Mouse (Mus musculus) liver, postnatal 0 days (tissue): ENCODE measurements around the gene Scaper. TPM values are rescaled to one million over a fixed set of nuclear protein-coding genes. Genes with fewer than 3 reads are reported as not detected.

ENCODE experiments used
- ATAC-seq: fragments of 200-750 bp; cut with Nextera tagmentation; 2 replicates; pipeline ENCODE4 v1.8.0; 2017; ENCODE audit warnings: mild to moderate bottlenecking, moderate library complexity
- DNase-seq: peaks from one replicate; pipeline ENCODE4 v3.0.0-alpha.2; 2016
- H3K27ac ChIP-seq: fragments of 300-500 bp; sonication (generic); 2 replicates; pipeline ENCODE4 v1.5.1; 2014; ENCODE audit warnings: antibody characterized with exemption, moderate library complexity, mild to moderate bottlenecking, low read depth
- H3K27me3 ChIP-seq: fragments of 300-500 bp; sonication (generic); 2 replicates; pipeline ENCODE4 v1.6.1; 2014; ENCODE audit warnings: low read length, control low read depth, mixed read lengths; ENCODE audit not compliant: insufficient read depth
- H3K36me3 ChIP-seq: fragments of 300-500 bp; sonication (generic); replicated peaks from 2 replicates; pipeline ENCODE4 v1.6.1; 2014; ENCODE audit warnings: mild to moderate bottlenecking, control low read depth, low read length, moderate library complexity, mixed read lengths; ENCODE audit not compliant: insufficient read depth
- H3K4me1 ChIP-seq: fragments of 300-500 bp; sonication (generic); 2 replicates; pipeline ENCODE4 v1.6.1; 2014; ENCODE audit warnings: antibody characterized with exemption, mild to moderate bottlenecking, control low read depth; ENCODE audit not compliant: insufficient read depth
- H3K4me2 ChIP-seq: fragments of 300-500 bp; sonication (generic); 2 replicates; pipeline ENCODE4 v1.6.1; 2014; ENCODE audit warnings: low read depth, mild to moderate bottlenecking, low read length, moderate library complexity, mixed read lengths
- H3K4me3 ChIP-seq: fragments of 300-500 bp; sonication (generic); 2 replicates; pipeline ENCODE4 v1.5.1; 2014; ENCODE audit warnings: low read depth, low read length
- H3K9ac ChIP-seq: fragments of 300-500 bp; sonication (generic); replicated peaks from 2 replicates; pipeline ENCODE4 v1.6.1; 2014; ENCODE audit warnings: mild to moderate bottlenecking, moderate library complexity
- H3K9me3 ChIP-seq: fragments of 300-500 bp; sonication (generic); 2 replicates; pipeline ENCODE4 v1.6.1; 2016; ENCODE audit warnings: mild to moderate bottlenecking, control low read depth, low read length, mixed read lengths
- CTCF ChIP-seq: sonication (generic); IDR thresholded peaks from 2 replicates; pipeline ENCODE4 v1.5.1; 2016; ENCODE audit warnings: antibody characterized with exemption, low read depth
- EP300 ChIP-seq: IDR thresholded peaks from 2 replicates; pipeline ENCODE4 v1.6.1; 2016; ENCODE audit warnings: antibody characterized with exemption, low read depth, mild to moderate bottlenecking
- WGBS: fragments of 180-500 bp; shearing (Covaris S2); extraction: QIAGEN DNeasy Blood & Tissue Kit; methylation state at CpG from one replicate; pipeline ENCODE4 v1.1.7; 2014; ENCODE audit not compliant: insufficient replicate concordance; 5-methylcytosine and 5-hydroxymethylcytosine counted together
- polyA plus RNA-seq: library from polyadenylated mRNA; unstranded; fragments of >200 nt; fragmentation: Nextera tagmentation; extraction: Ambion mirVana; gene quantifications from 2 replicates; pipeline ENCODE4 v1.2.1, GENCODE M21; 2015

The Scaper gene
- polyA plus RNA-seq, 1 experiment from 2014 or later: 2.3 TPM

GRCm38 (mm10) chr9:55576571-55576970, 361.3 kb downstream of the Scaper start:
- no peaks in the 10 kb centered on the region for H3K9me3 ChIP-seq
- DNase-seq: no peak
- no peak overlapping the region for H3K9ac ChIP-seq
- no peaks in the 10 kb centered on the region for H3K36me3 ChIP-seq
- H3K4me1 ChIP-seq: 0 out of 2 replicates have a peak, but pooled peaks cover under 1% of the 10 kb centered on the region
- no peak for ATAC-seq
- TF ChIP-seq CTCF (no peak), EP300 (no peak)
- H3K27ac ChIP-seq: no peak overlapping the region
- no peak overlapping the region for H3K4me3 ChIP-seq
- no peak overlapping the region for H3K4me2 ChIP-seq
- WGBS: 69% methylated on average over 1 of the region's 1 CpGs
- H3K27me3 ChIP-seq: no peaks in the 10 kb centered on the region

GRCm38 (mm10) chr9:55571071-55571470, 366.8 kb downstream of the Scaper start:
- TF ChIP-seq CTCF (no peak), EP300 (no peak)
- no peaks in the 10 kb centered on the region for H3K27me3 ChIP-seq
- no peak overlapping the region for H3K27ac ChIP-seq
- ATAC-seq (no peak), DNase-seq (no peak)
- no peaks in the 10 kb centered on the region for H3K4me1 ChIP-seq
- H3K9me3 ChIP-seq: no peaks in the 10 kb centered on the region
- H3K4me3 ChIP-seq: no peak overlapping the region
- H3K36me3 ChIP-seq: no peaks in the 10 kb centered on the region
- 76% methylated on average over 1 of the region's 1 CpGs for WGBS
- no peak overlapping the region for H3K4me2 ChIP-seq
- H3K9ac ChIP-seq: no peak overlapping the region

- DNase-seq: no peak
- TF ChIP-seq CTCF (no peak), EP300 (no peak)
- Histone ChIP-seq H3K4me1 (no peaks in the 10 kb centered on the region), H3K27ac (no peak overlapping the region), H3K9ac (no peak overlapping the region), H3K4me3 (no peak overlapping the region), H3K36me3 (no peaks in the 10 kb centered on the region), H3K27me3 (no peaks in the 10 kb centered on the region), H3K4me2 (no peak overlapping the region), H3K9me3 (no peaks in the 10 kb centered on the region)
- 70% methylated on average over 5 of the region's 5 CpGs for whole genome bisulfite sequencing
- ATAC-seq: no peak
Observed at GRCm38 (mm10) chr9:55568466-55569159, 369.3 kb downstream of the Scaper start.

- Histone ChIP-seq H3K4me3 (no peak overlapping the region), H3K36me3 (no peaks in the 10 kb centered on the region), H3K4me2 (no peak overlapping the region), H3K9ac (no peak overlapping the region), H3K9me3 (no peaks in the 10 kb centered on the region), H3K27ac (no peak overlapping the region), H3K4me1 (peaks cover 4% of the 10 kb centered on the region), H3K27me3 (no peaks in the 10 kb centered on the region)
- peak; percentile 32 for DNase-seq
- 78% methylated on average over 1 of the region's 1 CpGs for WGBS
- peak; percentile 50; the same call in 1 of the 2 replicates for ATAC-seq
- no peak for TF ChIP-seq EP300
- no peak for TF ChIP-seq CTCF
Observed at GRCm38 (mm10) chr9:55560960-55561359, 377.0 kb downstream of the Scaper start.

- H3K4me1 ChIP-seq: no peaks in the 10 kb centered on the region
- H3K4me2 ChIP-seq: no peak overlapping the region
- ATAC-seq: no peak
- peaks cover 2% of the 10 kb centered on the region; the same call in 1 of the 2 replicates for H3K27me3 ChIP-seq
- H3K36me3 ChIP-seq: no peaks in the 10 kb centered on the region
- no peak overlapping the region for H3K4me3 ChIP-seq
- WGBS: 35% methylated on average over 1 of the region's 1 CpGs
- no peak for DNase-seq
- TF ChIP-seq CTCF: no peak
- TF ChIP-seq EP300: no peak
- no peak overlapping the region for H3K9ac ChIP-seq
- no peak overlapping the region for H3K27ac ChIP-seq
- H3K9me3 ChIP-seq: no peaks in the 10 kb centered on the region
Observed at GRCm38 (mm10) chr9:55554986-55555385, 382.9 kb downstream of the Scaper start.

GRCm38 (mm10) chr9:55549302-55549890, 388.5 kb downstream of the Scaper start:
- Histone ChIP-seq H3K36me3 (no peaks in the 10 kb centered on the region), H3K4me1 (peaks cover 17% of the 10 kb centered on the region), H3K27ac (no peak overlapping the region), H3K9me3 (0 out of 2 replicates have a peak, but pooled peaks cover 3% of the 10 kb centered on the region), H3K4me3 (no peak overlapping the region), H3K4me2 (peak overlapping the region; percentile 30; the same call in 1 of the 2 replicates), H3K9ac (no peak overlapping the region), H3K27me3 (peaks cover 54% of the 10 kb centered on the region)
- no peak for DNase-seq
- WGBS: 15% methylated on average over 16 of the region's 16 CpGs
- no peak for ATAC-seq
- TF ChIP-seq CTCF: peak; percentile 43
- TF ChIP-seq EP300: no peak
